Mouse (Mus musculus) megakaryocyte-erythroid progenitor cell, adult 5-6 weeks (primary cell): Measurements from ENCODE around the gene Mn1. TPM values are rescaled to one million over a fixed set of nuclear protein-coding genes. Genes with fewer than 3 reads are reported as not detected.
A peak's percentile ranks its signal among the peaks of the same experiment; 100 is the strongest.

Experiments used
- ATAC-seq: replicated peaks from 2 replicates; pipeline ENCODE4 v1.8.0; 2016; ENCODE audit warnings: mild to moderate bottlenecking, inconsistent platforms; ENCODE audit not compliant: severe bottlenecking, poor library complexity, low FRiP score, low TSS enrichment
- total RNA-seq, 2 experiments: library from RNA; stranded (forward) in 1 of 2; stranded (reverse) in 1 of 2; fragments of 200-1000, 215-1000 nt in 1 of 2; fragments of >200 nt in 1 of 2; fragmentation: Nextera tagmentation in 1 of 2; gene quantifications; 2 replicates each; pipeline ENCODE4 v1.2.3; 2014 to 2017

The Mn1 gene
- total RNA-seq, 2 experiments from 2014 or later: 0.66 to 0.94 TPM

- no peak for ATAC-seq
Measured at GRCm38 (mm10) chr5:111426249-111426648, 9.1 kb downstream of the Mn1 start.

DNA sequence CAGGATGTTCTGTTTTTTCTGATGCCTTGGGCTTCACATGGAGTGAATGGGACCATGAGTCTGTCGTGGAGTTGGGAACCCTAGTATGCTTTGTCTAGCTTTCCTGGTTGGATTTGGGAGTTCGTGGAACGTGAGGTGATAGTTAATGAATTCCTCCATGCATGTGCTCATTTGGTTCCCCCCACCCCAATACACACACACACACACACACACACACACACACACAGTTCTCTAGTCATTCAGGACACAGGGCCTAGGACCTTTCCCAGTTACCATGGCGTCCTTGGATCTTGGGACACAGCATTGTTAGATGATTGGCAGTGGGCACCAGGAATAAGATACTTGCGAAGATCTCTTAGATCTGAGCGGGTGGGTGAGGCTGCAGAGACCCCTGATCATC is 11.7 kb downstream of the Mn1 start:
- ATAC-seq: no peak

- ATAC-seq: no peak
Measured at GRCm38 (mm10) chr5:111429726-111430125, 12.6 kb downstream of the Mn1 start.

DNA sequence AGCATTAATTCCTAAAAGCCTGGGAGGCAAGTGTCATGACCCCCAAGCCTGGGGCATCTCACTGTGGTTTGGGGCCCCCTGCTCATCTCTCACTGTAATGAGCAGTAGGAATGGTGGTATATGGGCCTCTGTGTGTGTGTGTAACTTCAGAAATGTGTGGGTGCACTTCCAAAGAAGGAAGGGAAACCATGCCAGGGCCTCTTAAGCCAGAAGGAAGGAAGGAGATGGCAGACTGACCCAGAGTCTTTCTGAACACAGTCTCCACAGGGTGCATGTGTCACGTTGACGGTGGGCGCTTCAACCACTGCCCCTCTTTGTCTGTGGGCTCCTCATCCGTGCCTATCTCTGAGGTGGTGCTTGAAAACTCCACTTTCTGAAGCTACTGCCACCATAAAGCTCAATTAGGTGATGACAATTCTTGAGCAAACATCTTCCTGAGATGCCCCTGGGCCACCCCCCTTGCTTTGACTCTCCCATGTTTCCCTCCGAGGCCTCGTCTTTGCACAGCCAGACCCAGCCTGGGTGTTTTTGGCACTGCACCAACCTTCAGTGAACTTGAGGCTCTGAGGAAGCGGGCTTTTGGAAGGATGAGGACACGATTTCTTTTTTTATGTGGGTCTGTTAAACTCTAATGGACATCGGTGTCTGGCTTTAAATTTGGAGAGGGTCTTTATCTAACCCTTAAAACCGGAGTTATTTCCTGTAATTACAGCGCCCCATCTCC is 14.0 kb downstream of the Mn1 start:
- no peak for ATAC-seq

DNA sequence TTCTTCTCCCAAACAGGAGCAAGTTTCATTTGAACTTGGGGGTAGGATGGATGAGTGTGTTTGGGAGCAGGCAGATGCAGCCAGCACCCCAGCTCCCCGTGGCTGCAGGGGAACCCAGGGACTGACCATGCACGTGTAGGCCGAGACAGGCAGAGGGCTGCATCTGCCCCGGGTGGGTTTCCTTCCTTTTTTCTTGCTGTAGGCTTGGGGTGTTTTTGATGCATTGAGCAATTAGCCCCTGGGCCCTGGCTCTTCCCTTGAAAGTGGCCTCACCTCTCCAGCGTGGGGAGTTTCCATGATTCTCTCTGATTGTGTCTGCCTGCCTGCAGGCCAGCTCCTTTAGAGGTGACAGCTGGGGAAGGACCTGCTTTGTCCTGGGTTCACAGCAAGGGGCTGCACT is 15.7 kb downstream of the Mn1 start:
- no peak for ATAC-seq

DNA sequence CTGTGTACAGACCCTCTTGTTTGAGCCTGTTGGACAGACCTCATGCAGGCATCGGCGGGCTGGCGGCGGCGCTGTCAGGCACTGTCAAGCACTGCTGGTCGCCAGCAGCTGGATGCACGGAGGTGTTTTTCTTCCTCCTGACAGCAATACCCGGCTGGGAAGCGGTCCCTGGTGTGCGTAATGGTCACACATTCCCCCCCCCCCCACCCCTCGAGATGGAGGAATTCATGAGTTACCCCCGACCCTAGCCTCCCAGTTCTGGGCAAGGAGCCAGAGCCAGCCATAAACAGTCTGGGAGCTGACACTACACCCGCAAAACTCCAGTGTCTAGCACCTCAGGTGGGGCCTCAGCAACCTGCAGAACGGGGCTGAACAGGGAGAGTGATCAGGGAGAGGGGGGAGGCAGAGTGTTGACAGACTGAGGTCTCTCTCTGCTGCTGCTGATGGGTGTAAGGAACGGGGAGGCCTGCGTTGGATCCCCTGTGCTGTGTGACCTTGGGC is 17.2 kb downstream of the Mn1 start:
- no peak for ATAC-seq

DNA sequence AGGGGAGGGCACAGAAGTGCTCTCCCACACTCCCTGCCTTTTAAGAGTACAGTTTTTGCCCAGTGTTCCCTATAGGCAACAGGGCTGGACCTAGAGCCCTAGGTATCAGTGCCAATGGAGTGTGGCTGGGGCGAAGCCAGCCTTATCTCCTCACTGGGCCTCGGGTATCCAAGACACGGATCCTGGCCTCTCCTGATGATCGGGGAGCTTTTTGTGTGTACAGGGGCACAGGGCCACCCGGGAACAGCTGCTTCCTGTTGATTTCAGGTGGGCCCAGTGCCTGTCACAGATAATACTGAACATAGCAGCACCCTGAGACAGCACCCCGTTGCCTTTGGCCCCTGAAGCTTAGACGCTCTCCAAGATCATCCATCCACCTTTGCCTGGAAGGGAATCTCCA is 19.1 kb downstream of the Mn1 start:
- peak; percentile 71 for ATAC-seq

DNA sequence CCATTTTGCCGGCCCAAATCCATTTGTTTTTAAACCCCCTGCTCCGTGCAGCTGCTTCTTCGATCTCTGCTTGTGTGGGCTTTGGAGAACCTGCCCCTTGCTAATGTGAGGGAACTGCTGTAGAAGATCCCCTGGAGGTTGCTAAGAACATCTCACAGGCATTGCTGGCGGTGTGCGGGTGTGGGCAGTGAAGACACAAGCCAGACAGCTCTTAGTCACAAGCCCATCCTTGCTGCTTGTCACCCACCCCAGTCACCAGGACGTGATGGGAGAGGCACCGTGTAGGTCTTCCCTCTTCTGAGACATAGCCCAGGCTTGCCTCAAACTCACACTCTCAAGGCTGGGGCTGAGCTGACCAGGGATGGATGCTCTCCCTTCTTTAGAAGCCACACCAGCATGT is 20.0 kb downstream of the Mn1 start:
- ATAC-seq: no peak

DNA sequence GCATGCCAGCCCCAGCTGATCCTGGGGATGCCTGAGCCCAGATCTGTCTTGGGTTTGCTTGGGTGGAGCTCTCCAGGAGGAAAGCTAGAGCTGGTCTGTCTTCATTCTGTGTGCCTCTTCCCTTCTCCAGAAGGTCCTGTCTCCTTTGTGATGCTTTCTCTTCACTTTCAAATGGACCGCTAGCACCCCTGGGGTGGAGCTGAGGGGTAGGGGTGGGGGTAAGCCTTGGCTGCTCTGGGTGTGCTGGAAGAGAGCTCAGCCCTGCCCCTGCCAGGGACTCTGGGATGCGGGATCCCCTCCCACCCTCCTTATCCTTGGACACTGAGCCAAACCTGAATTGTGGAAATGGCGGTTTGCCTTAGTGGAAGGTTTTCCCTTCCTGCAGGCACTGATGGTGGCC is 21.2 kb downstream of the Mn1 start:
- ATAC-seq: no peak

DNA sequence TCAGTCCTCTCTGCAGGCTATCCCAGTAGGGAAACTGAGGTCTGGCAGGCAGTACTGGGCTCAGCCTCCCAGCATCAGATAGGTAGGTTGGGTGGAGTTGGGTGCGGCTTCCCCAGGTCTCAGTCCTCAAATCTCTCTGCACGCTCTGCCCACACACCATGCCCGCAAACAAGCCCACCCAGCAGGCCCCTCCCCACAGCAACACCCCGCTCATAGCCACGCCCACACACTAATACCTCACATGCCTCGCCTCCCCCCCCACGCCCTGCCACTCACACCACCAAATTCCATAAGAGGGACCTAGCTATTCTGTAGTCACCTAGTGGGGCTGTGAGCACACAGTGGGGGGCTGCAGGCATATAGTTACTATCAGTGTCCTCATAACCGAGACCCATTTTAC is 21.7 kb downstream of the Mn1 start:
- no peak for ATAC-seq

DNA sequence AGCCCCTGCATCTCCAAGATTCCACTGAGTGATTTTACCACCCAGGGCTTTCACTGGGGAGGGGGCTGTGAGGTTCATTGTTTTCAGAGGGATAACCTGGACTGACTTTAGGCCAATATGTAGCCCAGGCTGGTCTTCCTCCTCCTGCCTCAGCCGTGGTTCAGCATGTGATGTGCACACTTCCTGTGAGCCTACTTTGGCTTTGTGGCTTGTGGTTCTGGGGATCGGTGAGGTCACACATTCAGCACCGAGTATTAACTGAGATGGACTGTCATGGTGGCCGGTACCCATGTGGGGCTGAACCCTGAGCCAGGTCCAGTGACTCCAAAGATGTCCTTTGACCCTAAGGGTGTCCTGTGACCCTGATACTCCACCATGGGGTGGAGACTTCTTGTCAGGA is 23.1 kb downstream of the Mn1 start:
- no peak for ATAC-seq

DNA sequence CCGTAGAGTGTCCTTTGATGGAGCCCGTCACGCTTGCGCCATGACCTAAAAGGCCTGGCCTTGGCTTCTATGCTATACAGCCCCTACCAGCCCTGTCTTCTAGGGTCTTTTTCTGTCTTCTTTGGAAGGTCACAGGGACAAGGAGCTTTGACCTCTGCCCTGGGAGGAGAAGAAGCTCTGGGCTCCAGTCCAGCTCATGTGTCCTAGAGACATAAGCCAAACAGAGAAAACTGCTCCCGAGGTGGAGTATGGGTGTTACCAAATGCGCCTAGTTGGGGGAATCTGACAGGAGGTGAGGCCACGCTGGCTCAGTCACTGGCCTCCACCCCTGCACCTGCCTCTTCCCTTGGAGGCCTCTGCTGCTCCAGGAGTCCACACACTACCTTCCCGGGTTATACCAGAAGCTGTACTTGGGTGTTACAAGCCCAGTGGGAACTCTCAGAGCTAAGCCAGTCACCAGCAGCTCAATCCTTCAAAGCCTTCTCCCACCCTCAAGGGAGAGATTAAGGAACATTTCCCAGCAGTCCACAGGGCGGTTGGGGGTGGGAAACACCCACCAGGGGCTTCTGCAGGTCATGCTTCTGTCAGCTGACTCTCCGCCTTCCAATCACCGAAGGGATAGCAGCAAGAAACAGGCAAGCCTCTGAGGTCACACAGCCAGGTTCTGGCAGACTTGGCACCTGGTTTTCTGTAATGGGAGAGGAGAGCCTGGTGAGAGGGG is 25.1 kb downstream of the Mn1 start:
- ATAC-seq: no peak

DNA sequence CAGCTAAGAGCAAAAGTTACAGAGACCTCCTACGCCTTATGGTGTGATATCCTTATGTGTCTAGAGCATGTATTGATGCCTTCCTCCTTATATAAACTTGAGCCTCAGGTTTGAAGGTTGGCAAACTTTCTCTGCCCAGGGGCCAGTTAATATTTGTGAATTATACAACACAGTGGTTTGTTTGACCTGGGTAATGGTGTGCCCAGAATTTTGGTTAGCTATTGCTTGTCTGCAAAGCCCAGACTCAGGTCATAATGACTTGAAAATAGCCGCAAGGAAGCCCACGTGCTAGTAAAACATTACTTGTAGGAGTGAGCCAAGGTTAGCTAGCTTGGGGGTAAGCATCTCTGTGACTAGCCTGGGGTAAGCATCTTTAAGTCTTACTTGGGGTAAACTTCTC is 26.5 kb downstream of the Mn1 start:
- no peak for ATAC-seq

GRCm38 (mm10) chr5:111444361-111444760 is 27.2 kb downstream of the Mn1 start:
- no peak for ATAC-seq

DNA sequence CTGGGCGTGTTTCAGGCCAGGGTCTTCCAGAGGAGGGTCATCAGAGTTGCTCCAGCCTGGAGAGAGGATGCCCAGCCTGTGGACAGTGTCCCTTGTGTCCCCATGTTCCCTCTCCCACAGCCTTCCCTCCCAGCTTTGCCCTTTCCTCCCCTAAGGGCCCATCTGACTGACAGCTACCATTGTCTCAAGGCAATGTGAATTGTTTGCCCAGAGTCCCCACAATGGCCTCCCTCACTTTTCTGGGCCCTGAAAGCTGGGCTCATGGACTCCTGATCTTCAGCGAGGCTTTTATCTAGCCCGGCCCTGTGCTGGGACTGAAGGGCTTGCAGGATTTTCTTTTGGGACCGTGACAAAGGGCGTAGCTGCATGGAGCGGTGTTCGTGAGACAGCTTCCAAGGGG is 29.5 kb downstream of the Mn1 start:
- ATAC-seq: no peak

DNA sequence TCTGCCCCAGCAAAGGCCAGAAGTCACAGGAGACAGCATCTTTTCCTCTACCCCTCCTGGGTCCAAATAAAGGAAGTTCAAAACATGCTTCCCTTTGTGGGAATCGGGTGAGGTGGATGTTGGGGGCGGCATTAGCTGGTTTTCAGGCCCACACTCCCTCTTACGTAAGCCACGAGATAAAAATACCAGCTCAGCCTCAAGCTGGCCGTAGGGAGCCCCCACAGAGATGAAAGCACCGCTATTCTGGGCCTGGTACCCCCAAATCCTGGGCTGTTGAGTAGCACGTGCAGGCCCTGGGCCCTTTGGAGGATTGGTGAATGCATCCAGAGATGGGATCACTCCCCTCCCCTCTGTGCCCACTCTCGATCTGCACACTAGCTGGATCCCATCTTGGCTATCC is 32.5 kb downstream of the Mn1 start:
- no peak for ATAC-seq

- no peak for ATAC-seq
Measured at GRCm38 (mm10) chr5:111454240-111454639, 37.1 kb downstream of the Mn1 start.

DNA sequence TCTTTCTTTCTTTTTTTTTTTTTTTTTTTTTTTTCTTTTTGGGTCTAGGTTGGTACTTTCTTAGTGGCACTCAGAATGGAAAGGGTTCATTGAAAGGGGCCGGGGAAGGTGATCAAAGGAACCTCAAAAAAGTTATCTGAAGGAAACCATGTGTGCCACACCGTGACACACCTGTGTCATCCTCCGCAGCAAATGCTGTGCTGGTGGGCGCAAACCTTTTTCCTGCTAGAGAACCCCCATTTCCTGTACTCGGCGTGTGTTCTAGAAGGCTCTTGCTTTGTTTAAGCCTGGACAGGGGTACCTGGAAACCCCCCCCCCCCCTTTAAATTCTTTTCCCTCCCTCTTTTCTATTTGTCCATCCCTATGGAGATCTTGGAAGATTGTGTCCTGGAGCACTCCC is 37.7 kb downstream of the Mn1 start:
- no peak for ATAC-seq

- ATAC-seq: no peak
Measured at GRCm38 (mm10) chr5:111458675-111459074, 41.5 kb downstream of the Mn1 start.

- ATAC-seq: no peak
Measured at GRCm38 (mm10) chr5:111465811-111466299, 48.7 kb downstream of the Mn1 start.

DNA sequence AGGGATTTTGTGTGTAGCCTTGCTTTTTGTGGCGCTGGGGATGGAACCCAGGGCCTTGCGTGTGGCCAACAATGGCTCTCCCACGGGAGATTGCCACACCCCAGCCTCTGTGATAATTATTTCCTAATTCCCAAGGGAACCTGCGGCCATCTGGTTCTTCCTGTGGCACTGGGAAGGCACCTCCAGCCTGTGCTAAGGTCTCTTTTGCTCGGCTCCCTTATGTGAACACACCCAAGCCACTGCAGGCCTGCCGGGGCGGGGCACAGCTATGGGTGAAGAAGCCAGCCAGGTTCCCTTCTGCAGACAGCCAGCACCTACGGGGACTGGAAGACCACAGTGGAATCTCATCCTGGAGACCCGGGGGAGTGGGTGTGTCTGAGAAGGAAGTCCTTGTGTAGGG is 49.3 kb downstream of the Mn1 start:
- no peak for ATAC-seq
